Mouse (Mus musculus): Measurements from ENCODE around the gene Gla. TPM values are rescaled to one million over a fixed set of nuclear protein-coding genes. Genes with fewer than 3 reads are reported as not detected.
"Not testable (repeated sequence)": the region's sequence is repeated elsewhere in the genome, so short reads cannot be mapped to it uniquely, and the experiment has no call there.

The Gla gene
- polyA plus RNA-seq, 1 experiment, result 4.1 TPM

DNA sequence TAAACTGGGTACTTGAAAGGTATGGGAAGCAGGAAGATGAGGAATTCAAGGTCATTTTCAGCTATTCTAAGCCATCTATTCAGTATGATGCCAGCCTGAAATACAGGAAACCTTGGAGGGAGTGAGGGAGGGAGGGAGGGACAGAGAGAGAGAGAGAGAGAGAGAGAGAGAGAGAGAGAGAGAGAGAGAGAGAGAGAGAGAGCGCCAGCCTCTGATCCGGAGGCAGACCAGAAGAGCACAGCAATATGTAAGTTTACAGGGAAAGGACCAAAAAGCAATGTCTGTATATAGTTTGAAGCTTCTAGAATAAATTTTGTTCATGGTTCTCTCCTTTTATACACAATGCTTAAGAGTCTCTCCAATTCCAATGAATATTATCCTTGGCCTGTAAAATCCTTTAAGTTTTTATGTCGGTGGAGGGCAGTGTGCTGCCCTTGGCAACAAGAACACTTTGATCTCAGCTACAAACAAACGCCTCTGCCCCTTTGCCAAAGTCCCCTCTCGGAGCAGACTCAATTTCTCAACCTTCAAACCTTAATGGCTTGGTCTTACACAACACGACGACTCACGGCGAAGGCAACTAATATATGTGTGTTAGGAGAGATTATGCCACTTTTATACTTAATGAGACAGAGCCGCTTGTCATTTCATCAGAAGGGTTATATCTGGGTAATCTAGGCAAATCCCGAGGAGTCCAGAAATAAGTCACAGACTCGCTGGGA is 60.4 kb downstream of the Gla start:
- DNase-seq (ENCODE audit: low read depth, low spot score), result no peak
- WGBS, result 15% methylated on average over 12 of the region's 12 CpGs

DNA sequence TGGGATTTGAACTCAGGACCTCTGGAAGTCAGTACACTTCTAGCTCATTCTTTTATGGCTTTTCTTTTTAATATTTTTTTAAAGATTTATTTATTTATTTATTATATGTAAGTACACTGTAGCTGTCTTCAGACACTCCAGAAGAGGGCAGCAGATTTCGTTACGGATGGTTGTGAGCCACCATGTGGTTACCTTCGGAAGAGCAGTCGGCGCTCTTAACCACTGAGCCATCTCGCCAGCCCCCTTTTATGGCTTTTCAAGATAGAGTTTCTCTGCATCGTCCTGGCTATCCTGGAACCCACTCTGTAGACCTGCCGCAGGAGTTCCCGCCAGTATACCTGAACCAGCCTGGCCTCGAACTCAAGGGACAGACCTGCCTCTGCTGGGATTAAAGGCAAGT is 61.1 kb downstream of the Gla start:
- not testable (repeated sequence) for DNase-seq (ENCODE audit: low read depth, low spot score)
- WGBS, result 66% methylated on average over 10 of the region's 10 CpGs

Other genes with a start within 250 kb of the Gla start
- 0.30 and 0.34 TPM in 2 replicates for gene Drp2, start 196.6 kb downstream of the Gla start, polyA plus RNA-seq (2012; rRNA removed)
- not detected in 2 replicates for gene Taf7l, start 124.6 kb downstream of the Gla start, polyA plus RNA-seq (2012; rRNA removed)
- gene Timm8a1, start 59.3 kb downstream of the Gla start, polyA plus RNA-seq (2012; rRNA removed), result 3.0 and 4.0 TPM in 2 replicates
- gene Btk, start 17.6 kb downstream of the Gla start, polyA plus RNA-seq (2012; rRNA removed), result 2.0 and 2.1 TPM in 2 replicates
- 141 and 203 TPM in 2 replicates for gene Rpl36a, start 15.5 kb downstream of the Gla start, polyA plus RNA-seq (2012; rRNA removed)
- 9.3 and 11.9 TPM in 2 replicates for gene Hnrnph2, start 54 bp upstream of the Gla start, polyA plus RNA-seq (2012; rRNA removed)
- gene Armcx4, start 85.4 kb upstream of the Gla start, polyA plus RNA-seq (2012; rRNA removed), result 0.11 and 0.23 TPM in 2 replicates
- gene Armcx1, start 116.8 kb upstream of the Gla start, polyA plus RNA-seq (2012; rRNA removed), result 0.77 and 1.4 TPM in 2 replicates
- gene Armcx6, start 150.3 kb upstream of the Gla start, polyA plus RNA-seq (2012; rRNA removed), result 0.38 and 0.44 TPM in 2 replicates
- 2.9 and 3.0 TPM in 2 replicates for gene Armcx3, start 155.5 kb upstream of the Gla start, polyA plus RNA-seq (2012; rRNA removed)
- 2.7 and 3.5 TPM in 2 replicates for gene Armcx2, start 208.1 kb upstream of the Gla start, polyA plus RNA-seq (2012; rRNA removed)

All from large intestine, adult 2 months (tissue).